Mouse (Mus musculus) CD4-positive, CD25-positive, alpha-beta regulatory T cell, adult 4 months (primary cell): ENCODE data around the gene Man1a2. TPM values are rescaled to one million over a fixed set of nuclear protein-coding genes. Genes with fewer than 3 reads are reported as not detected.

Source experiments
- ATAC-seq: one replicate; pipeline ENCODE4 v1.8.0; 2017
- polyA plus RNA-seq, 2 experiments: library from polyadenylated mRNA; unstranded; fragments of 100-300 nt; shearing (Covaris generic); gene quantifications; one replicate each; pipeline ENCODE4 v1.2.1; 2017

Man1a2 gene
- polyA plus RNA-seq, result 10 to 100 TPM; 19.8 to 38.9 TPM

GRCm38 (mm10) chr3:100685087-100685762, at the start of gene Man1a2:
Man1a2 (minus strand) TSS chr3:100685503.
- ATAC-seq, result peak; percentile 88

- no peak for ATAC-seq
These were observed 49.3 kb upstream of the Man1a2 start for GRCm38 (mm10) chr3:100734482-100735154.

GRCm38 (mm10) chr3:100731896-100732295, 46.6 kb upstream of the Man1a2 start:
- no peak for ATAC-seq

- no peak for ATAC-seq
These were observed 46.0 kb upstream of the Man1a2 start for GRCm38 (mm10) chr3:100731347-100731746.

GRCm38 (mm10) chr3:100728008-100728712, 42.9 kb upstream of the Man1a2 start:
- ATAC-seq, result no peak

GRCm38 (mm10) chr3:100725960-100726674, 40.8 kb upstream of the Man1a2 start:
- no peak for ATAC-seq

- no peak for ATAC-seq
These were observed 35.5 kb upstream of the Man1a2 start for GRCm38 (mm10) chr3:100720786-100721300.

- no peak for ATAC-seq
These were observed 30.9 kb upstream of the Man1a2 start for GRCm38 (mm10) chr3:100716241-100716640.

GRCm38 (mm10) chr3:100715367-100715766, 30.1 kb upstream of the Man1a2 start:
- ATAC-seq, result no peak

GRCm38 (mm10) chr3:100713142-100714005, 28.1 kb upstream of the Man1a2 start:
- no peak for ATAC-seq

- ATAC-seq, result no peak
These were observed 26.8 kb upstream of the Man1a2 start for GRCm38 (mm10) chr3:100712140-100712539.

GRCm38 (mm10) chr3:100711486-100711885, 26.2 kb upstream of the Man1a2 start:
- ATAC-seq, result no peak

GRCm38 (mm10) chr3:100707117-100707516, 21.8 kb upstream of the Man1a2 start:
- ATAC-seq, result no peak

- no peak for ATAC-seq
These were observed 19.9 kb upstream of the Man1a2 start for GRCm38 (mm10) chr3:100705128-100705667.

- ATAC-seq, result no peak
These were observed 18.7 kb upstream of the Man1a2 start for GRCm38 (mm10) chr3:100703847-100704644.

- peak; percentile 83 for ATAC-seq
These were observed 17.9 kb upstream of the Man1a2 start for GRCm38 (mm10) chr3:100702875-100703846.

- no peak for ATAC-seq
These were observed 3.4 kb upstream of the Man1a2 start for GRCm38 (mm10) chr3:100688747-100689146.

GRCm38 (mm10) chr3:100686756-100687155, 1.5 kb upstream of the Man1a2 start:
- ATAC-seq, result no peak

GRCm38 (mm10) chr3:100685763-100686370, 564 bp upstream of the Man1a2 start:
- peak; percentile 48 for ATAC-seq
